Mouse (Mus musculus): Measurements from ENCODE around the gene Mad1l1. TPM values are rescaled to one million over a fixed set of nuclear protein-coding genes. Genes with fewer than 3 reads are reported as not detected.

The Mad1l1 gene
- polyA plus RNA-seq, 1 experiment, result 24.7 TPM

- WGBS, result 85% methylated on average over 12 of the region's 12 CpGs
- no peaks in the 10 kb centered on the region for H3K4me1 ChIP-seq (ENCODE audit: control insufficient read depth, insufficient read depth, low read length)
- H3K27ac ChIP-seq (ENCODE audit: control insufficient read depth, insufficient read depth, low read depth, low read length, poor library complexity), result no peak overlapping the region
- H3K4me3 ChIP-seq (replicated peaks; ENCODE audit: control insufficient read depth, low read depth, low read length), result no peak overlapping the region
- TF ChIP-seq POLR2A (IDR thresholded peaks at IDR 0.05; ENCODE audit: borderline replicate concordance, control insufficient read depth, low read depth, low read length) (no peak), CTCF (IDR thresholded peaks at IDR 0.05; ENCODE audit: control insufficient read depth, insufficient read depth, low read length) (no peak)
These were observed 247.7 kb downstream of the Mad1l1 start for GRCm38 (mm10) chr5:140073671-140074116.

GRCm38 (mm10) chr5:140073148-140073670, 248.1 kb downstream of the Mad1l1 start:
- 19% methylated on average over 1 of the region's 1 CpGs for WGBS
- no peaks in the 10 kb centered on the region for H3K4me1 ChIP-seq (ENCODE audit: control insufficient read depth, insufficient read depth, low read length)
- no peak overlapping the region for H3K27ac ChIP-seq (ENCODE audit: control insufficient read depth, insufficient read depth, low read depth, low read length, poor library complexity)
- no peak overlapping the region for H3K4me3 ChIP-seq (replicated peaks; ENCODE audit: control insufficient read depth, low read depth, low read length)
- no peak for TF ChIP-seq POLR2A (IDR thresholded peaks at IDR 0.05; ENCODE audit: borderline replicate concordance, control insufficient read depth, low read depth, low read length)
- no peak for TF ChIP-seq CTCF (IDR thresholded peaks at IDR 0.05; ENCODE audit: control insufficient read depth, insufficient read depth, low read length)

- Histone ChIP-seq H3K27ac (ENCODE audit: control insufficient read depth, insufficient read depth, low read depth, low read length, poor library complexity) (no peak overlapping the region), H3K4me1 (ENCODE audit: control insufficient read depth, insufficient read depth, low read length) (no peaks in the 10 kb centered on the region), H3K4me3 (replicated peaks; ENCODE audit: control insufficient read depth, low read depth, low read length) (no peak overlapping the region)
- WGBS, result 86% methylated on average over 5 of the region's 5 CpGs
- TF ChIP-seq CTCF (IDR thresholded peaks at IDR 0.05; ENCODE audit: control insufficient read depth, insufficient read depth, low read length), result no peak
- TF ChIP-seq POLR2A (IDR thresholded peaks at IDR 0.05; ENCODE audit: borderline replicate concordance, control insufficient read depth, low read depth, low read length), result no peak
These were observed 252.8 kb downstream of the Mad1l1 start for GRCm38 (mm10) chr5:140068506-140068905.

- Histone ChIP-seq H3K4me3 (replicated peaks; ENCODE audit: control insufficient read depth, low read depth, low read length) (no peak overlapping the region), H3K27ac (ENCODE audit: control insufficient read depth, insufficient read depth, low read depth, low read length, poor library complexity) (no peak overlapping the region), H3K4me1 (ENCODE audit: control insufficient read depth, insufficient read depth, low read length) (no peaks in the 10 kb centered on the region)
- 88% methylated on average over 3 of the region's 3 CpGs for WGBS
- TF ChIP-seq CTCF (IDR thresholded peaks at IDR 0.05; ENCODE audit: control insufficient read depth, insufficient read depth, low read length), result no peak
- no peak for TF ChIP-seq POLR2A (IDR thresholded peaks at IDR 0.05; ENCODE audit: borderline replicate concordance, control insufficient read depth, low read depth, low read length)
These were observed 253.3 kb downstream of the Mad1l1 start for GRCm38 (mm10) chr5:140068051-140068450.

- Histone ChIP-seq H3K4me3 (replicated peaks; ENCODE audit: control insufficient read depth, low read depth, low read length) (no peak overlapping the region), H3K4me1 (ENCODE audit: control insufficient read depth, insufficient read depth, low read length) (no peaks in the 10 kb centered on the region), H3K27ac (ENCODE audit: control insufficient read depth, insufficient read depth, low read depth, low read length, poor library complexity) (no peak overlapping the region)
- no peak for TF ChIP-seq POLR2A (IDR thresholded peaks at IDR 0.05; ENCODE audit: borderline replicate concordance, control insufficient read depth, low read depth, low read length)
- TF ChIP-seq CTCF (IDR thresholded peaks at IDR 0.05; ENCODE audit: control insufficient read depth, insufficient read depth, low read length), result no peak
- WGBS, result 74% methylated on average over 8 of the region's 8 CpGs
These were observed 254.6 kb downstream of the Mad1l1 start for GRCm38 (mm10) chr5:140066769-140067168.

GRCm38 (mm10) chr5:140066281-140066680, 255.1 kb downstream of the Mad1l1 start:
- Histone ChIP-seq H3K4me3 (replicated peaks; ENCODE audit: control insufficient read depth, low read depth, low read length) (no peak overlapping the region), H3K27ac (ENCODE audit: control insufficient read depth, insufficient read depth, low read depth, low read length, poor library complexity) (no peak overlapping the region), H3K4me1 (ENCODE audit: control insufficient read depth, insufficient read depth, low read length) (no peaks in the 10 kb centered on the region)
- TF ChIP-seq POLR2A (IDR thresholded peaks at IDR 0.05; ENCODE audit: borderline replicate concordance, control insufficient read depth, low read depth, low read length) (no peak), CTCF (IDR thresholded peaks at IDR 0.05; ENCODE audit: control insufficient read depth, insufficient read depth, low read length) (no peak)

- no peak overlapping the region for H3K4me3 ChIP-seq (replicated peaks; ENCODE audit: control insufficient read depth, low read depth, low read length)
- TF ChIP-seq POLR2A (IDR thresholded peaks at IDR 0.05; ENCODE audit: borderline replicate concordance, control insufficient read depth, low read depth, low read length) (no peak), CTCF (IDR thresholded peaks at IDR 0.05; ENCODE audit: control insufficient read depth, insufficient read depth, low read length) (no peak)
- 93% methylated on average over 11 of the region's 11 CpGs for WGBS
- H3K4me1 ChIP-seq (ENCODE audit: control insufficient read depth, insufficient read depth, low read length), result no peaks in the 10 kb centered on the region
- H3K27ac ChIP-seq (ENCODE audit: control insufficient read depth, insufficient read depth, low read depth, low read length, poor library complexity), result no peak overlapping the region
These were observed 255.9 kb downstream of the Mad1l1 start for GRCm38 (mm10) chr5:140065281-140065945.

- 79% methylated on average over 4 of the region's 4 CpGs for WGBS
- TF ChIP-seq CTCF (IDR thresholded peaks at IDR 0.05; ENCODE audit: control insufficient read depth, insufficient read depth, low read length) (no peak), POLR2A (IDR thresholded peaks at IDR 0.05; ENCODE audit: borderline replicate concordance, control insufficient read depth, low read depth, low read length) (no peak)
- Histone ChIP-seq H3K4me1 (ENCODE audit: control insufficient read depth, insufficient read depth, low read length) (no peaks in the 10 kb centered on the region), H3K27ac (ENCODE audit: control insufficient read depth, insufficient read depth, low read depth, low read length, poor library complexity) (no peak overlapping the region), H3K4me3 (replicated peaks; ENCODE audit: control insufficient read depth, low read depth, low read length) (no peak overlapping the region)
These were observed 256.8 kb downstream of the Mad1l1 start for GRCm38 (mm10) chr5:140064521-140064920.

All from bone marrow, adult 2 months (tissue).